Mouse (Mus musculus) ES-E14 (cell line): ENCODE data around the gene Stxbp6.

Experiments used
- CHD2 ChIP-seq: IDR thresholded peaks from 2 replicates; pipeline ENCODE4 v1.6.1; 2014; ENCODE audit warnings: mild to moderate bottlenecking, low read depth, low read length, inconsistent platforms
- ZC3H11A ChIP-seq: IDR thresholded peaks from 2 replicates; pipeline ENCODE4 v1.6.1; 2012; ENCODE audit warnings: low read depth, mild to moderate bottlenecking, inconsistent platforms, low read length, borderline replicate concordance
- ZNF384 ChIP-seq: IDR thresholded peaks from 2 replicates; pipeline ENCODE4 v1.6.1; 2012; ENCODE audit warnings: low read depth, low read length, inconsistent platforms

GRCm38 (mm10) chr12:44950559-44950958 is 124.0 kb downstream of the Stxbp6 start:
- no peak for TF ChIP-seq CHD2
- no peak for TF ChIP-seq ZNF384
- TF ChIP-seq ZC3H11A = no peak
